26 mouse cellular contexts compared by ENCODE assay signal in the genomic region with DNA sequence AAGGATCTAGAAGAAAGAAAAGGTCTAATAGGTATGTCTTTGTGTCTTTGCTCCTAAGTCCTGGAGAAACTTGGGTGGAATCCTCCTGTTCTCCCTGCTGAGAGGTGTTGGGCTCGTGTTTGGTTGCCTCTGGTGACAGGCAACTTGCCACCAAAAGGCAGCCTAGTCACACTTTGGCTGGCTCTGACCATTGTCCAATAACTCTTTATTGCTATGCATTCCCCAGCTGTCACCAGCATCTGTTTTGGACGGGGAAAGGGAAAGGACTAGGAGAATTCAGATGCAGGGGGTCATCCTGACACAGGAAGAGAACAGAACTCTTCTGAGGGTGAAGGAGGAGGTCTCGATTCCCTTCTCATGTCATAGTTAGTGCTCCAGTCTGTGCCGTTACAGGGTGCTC.
DNase-seq lines count a peak whose midpoint lies in the region; ATAC-seq lines count a peak whose summit lies in the region.
"Had no signal": no experiment of that assay in that cellular context is flagged by ENCODE, and none has a peak within 500 bp of the region (broad histone marks: within the 10 kb centered on the region; RNA-seq: fewer than 3 reads in every experiment).

No protein-coding gene starts in this region.

- H3K27ac ChIP-seq in forebrain, embryonic 11.5 days (ENCODE audit: low read depth, low read length): no peak overlapping the region
- H3K27ac ChIP-seq in forebrain, embryonic 15.5 days (replicated peaks): no peak overlapping the region
- peak overlapping the region; percentile 1; the same call in 1 of the 2 replicates for H3K27ac ChIP-seq in hindbrain, embryonic 10.5 days
- no peak overlapping the region for H3K27ac ChIP-seq in hindbrain, embryonic 13.5 days
- H3K27ac ChIP-seq in midbrain, embryonic 10.5 days (replicated peaks): 0 out of 2 replicates have a peak overlapping the region, but pooled peaks have one; percentile 57
- H3K27ac ChIP-seq in midbrain, embryonic 16.5 days (ENCODE audit: low read length): no peak overlapping the region
- H3K27ac ChIP-seq: layer of hippocampus, adult 2 months; liver, embryonic 14.5 days; midbrain, embryonic 15.5 days had no signal

- DNase-seq in forebrain, embryonic 11.5 days (ENCODE audit: low spot score): peak; percentile 7
- DNase-seq in hindbrain, embryonic 10.5 days (ENCODE audit: low spot score): no peak
- DNase-seq in midbrain, embryonic 10.5 days (ENCODE audit: low spot score): no peak
- DNase-seq in heart, postnatal 4 days: peak; percentile 44
- DNase-seq in adrenal gland, postnatal 14 days: no peak
- DNase-seq: adrenal gland, postnatal 36 days; cerebellum, adult 18-20 months; cerebellum, postnatal 25 days; embryo, embryonic 11 days; kidney, postnatal 14 days; layer of hippocampus, postnatal 36 days; lung, postnatal 14 days; right cerebral cortex, postnatal 25 days; thymus, postnatal 14 days had no signal

- ATAC-seq in forebrain, embryonic 11.5 days (replicated peaks; ENCODE audit: low FRiP score): no peak
- ATAC-seq in forebrain, embryonic 15.5 days (replicated peaks): no peak
- no peak for ATAC-seq in hindbrain, embryonic 13.5 days (ENCODE audit: low FRiP score)
- no peak for ATAC-seq in midbrain, embryonic 16.5 days
- ATAC-seq: activated CD4-positive, CD25-positive, alpha-beta regulatory T cell, adult 4 months; CD4-positive, CD25-positive, alpha-beta regulatory T cell, adult 4 months; intestine, postnatal 0 days; midbrain, embryonic 15.5 days had no signal

- no peak overlapping the region for H3K4me2 ChIP-seq in forebrain, embryonic 11.5 days (ENCODE audit: low read depth, low read length, severe bottlenecking)
- H3K4me2 ChIP-seq in forebrain, embryonic 15.5 days (replicated peaks): no peak overlapping the region
- H3K4me2 ChIP-seq in hindbrain, embryonic 13.5 days: no peak overlapping the region
- H3K4me2 ChIP-seq in midbrain, embryonic 16.5 days (ENCODE audit: low read length): no peak overlapping the region
- H3K4me2 ChIP-seq: heart, embryonic 15.5 days; hindbrain, embryonic 12.5 days; midbrain, embryonic 15.5 days had no signal

- no peaks in the 10 kb centered on the region for H3K9me3 ChIP-seq in forebrain, embryonic 11.5 days (ENCODE audit: control insufficient read depth, low read length)
- no peaks in the 10 kb centered on the region for H3K9me3 ChIP-seq in forebrain, embryonic 15.5 days
- H3K9me3 ChIP-seq in hindbrain, embryonic 10.5 days: no peaks in the 10 kb centered on the region
- no peaks in the 10 kb centered on the region for H3K9me3 ChIP-seq in hindbrain, embryonic 13.5 days
- H3K9me3 ChIP-seq in midbrain, embryonic 10.5 days (replicated peaks): no peaks in the 10 kb centered on the region
- H3K9me3 ChIP-seq in midbrain, embryonic 16.5 days (replicated peaks; ENCODE audit: control insufficient read depth, low read length, poor library complexity, severe bottlenecking): no peaks in the 10 kb centered on the region
- H3K9me3 ChIP-seq: heart, embryonic 15.5 days; hindbrain, embryonic 12.5 days; megakaryocyte, embryonic 14.5 days; midbrain, embryonic 15.5 days had no signal

- H3K27me3 ChIP-seq in forebrain, embryonic 11.5 days (ENCODE audit: control insufficient read depth, insufficient read depth, low read length): no peaks in the 10 kb centered on the region; the same call in 1 of the 2 replicates
- no peaks in the 10 kb centered on the region for H3K27me3 ChIP-seq in forebrain, embryonic 15.5 days
- peaks cover 6% of the 10 kb centered on the region for H3K27me3 ChIP-seq in hindbrain, embryonic 10.5 days (ENCODE audit: insufficient read depth, poor library complexity, severe bottlenecking)
- 0 out of 2 replicates have a peak, but pooled peaks cover 3% of the 10 kb centered on the region for H3K27me3 ChIP-seq in hindbrain, embryonic 13.5 days
- H3K27me3 ChIP-seq in midbrain, embryonic 10.5 days (ENCODE audit: low read depth, poor library complexity, severe bottlenecking): peaks cover under 1% of the 10 kb centered on the region; the same call in 1 of the 2 replicates
- H3K27me3 ChIP-seq in midbrain, embryonic 16.5 days (ENCODE audit: control insufficient read depth, insufficient read depth, low read depth, low read length): no peaks in the 10 kb centered on the region
- H3K27me3 ChIP-seq: heart, embryonic 15.5 days; midbrain, embryonic 15.5 days had no signal

- 81% methylated on average over 4 of the region's 4 CpGs for WGBS in forebrain, embryonic 11.5 days
- 79% methylated on average over 4 of the region's 4 CpGs for WGBS in forebrain, embryonic 15.5 days
- 69% methylated on average over 4 of the region's 4 CpGs for WGBS in hindbrain, embryonic 10.5 days
- 68% methylated on average over 4 of the region's 4 CpGs for WGBS in hindbrain, embryonic 13.5 days
- 82% methylated on average over 4 of the region's 4 CpGs for WGBS in midbrain, embryonic 10.5 days
- 72% methylated on average over 4 of the region's 4 CpGs for WGBS in midbrain, embryonic 16.5 days

- H3K4me3 ChIP-seq in forebrain, embryonic 11.5 days (ENCODE audit: low read depth, low read length): no peak overlapping the region
- no peak overlapping the region for H3K4me3 ChIP-seq in forebrain, embryonic 15.5 days
- no peak overlapping the region for H3K4me3 ChIP-seq in hindbrain, embryonic 10.5 days
- no peak overlapping the region for H3K4me3 ChIP-seq in hindbrain, embryonic 13.5 days
- H3K4me3 ChIP-seq in midbrain, embryonic 10.5 days: no peak overlapping the region
- no peak overlapping the region for H3K4me3 ChIP-seq in midbrain, embryonic 16.5 days (ENCODE audit: low read depth, low read length)
- H3K4me3 ChIP-seq: heart, embryonic 15.5 days; hindbrain, embryonic 12.5 days; layer of hippocampus, adult 2 months; megakaryocyte, embryonic 14.5 days; midbrain, embryonic 15.5 days had no signal

- H3K4me1 ChIP-seq in forebrain, embryonic 11.5 days (replicated peaks; ENCODE audit: control insufficient read depth, insufficient read depth, low read length): peaks cover 13% of the 10 kb centered on the region
- peaks cover 31% of the 10 kb centered on the region for H3K4me1 ChIP-seq in forebrain, embryonic 15.5 days
- peaks cover 63% of the 10 kb centered on the region for H3K4me1 ChIP-seq in hindbrain, embryonic 10.5 days (replicated peaks)
- peaks cover 30% of the 10 kb centered on the region for H3K4me1 ChIP-seq in hindbrain, embryonic 13.5 days (replicated peaks)
- H3K4me1 ChIP-seq in midbrain, embryonic 10.5 days: peaks cover 45% of the 10 kb centered on the region
- peaks cover 13% of the 10 kb centered on the region; the same call in 1 of the 2 replicates for H3K4me1 ChIP-seq in midbrain, embryonic 16.5 days (ENCODE audit: control insufficient read depth, insufficient read depth, low read length)

- no peak overlapping the region for H3K9ac ChIP-seq in forebrain, embryonic 11.5 days (ENCODE audit: low read length)
- H3K9ac ChIP-seq in forebrain, embryonic 15.5 days (replicated peaks): no peak overlapping the region
- H3K9ac ChIP-seq in hindbrain, embryonic 13.5 days: no peak overlapping the region
- no peak overlapping the region for H3K9ac ChIP-seq in midbrain, embryonic 16.5 days (ENCODE audit: low read depth, low read length)
- H3K9ac ChIP-seq: heart, embryonic 15.5 days; hindbrain, embryonic 12.5 days; liver, embryonic 14.5 days; midbrain, embryonic 15.5 days had no signal

- no peaks in the 10 kb centered on the region for H3K36me3 ChIP-seq in forebrain, embryonic 11.5 days (ENCODE audit: control insufficient read depth, insufficient read depth, low read length)
- H3K36me3 ChIP-seq in forebrain, embryonic 15.5 days: no peaks in the 10 kb centered on the region
- H3K36me3 ChIP-seq in hindbrain, embryonic 10.5 days: no peaks in the 10 kb centered on the region
- H3K36me3 ChIP-seq in hindbrain, embryonic 13.5 days: no peaks in the 10 kb centered on the region
- H3K36me3 ChIP-seq in midbrain, embryonic 10.5 days: no peaks in the 10 kb centered on the region
- no peaks in the 10 kb centered on the region for H3K36me3 ChIP-seq in midbrain, embryonic 16.5 days (ENCODE audit: control insufficient read depth, insufficient read depth, low read length)
- H3K36me3 ChIP-seq: heart, embryonic 15.5 days; hindbrain, embryonic 12.5 days; midbrain, embryonic 15.5 days had no signal

Comparison
In these comparisons a context has a peak if more than half of its experiments do, and no peak if none do; other contexts are left out.
1. H3K27ac ChIP-seq: peak in hindbrain, embryonic 10.5 days (single experiment) and midbrain, embryonic 10.5 days (single experiment); none in forebrain, embryonic 11.5 days (single experiment), forebrain, embryonic 15.5 days (single experiment), hindbrain, embryonic 13.5 days (single experiment) and midbrain, embryonic 16.5 days (single experiment).
2. DNase-seq: peak in forebrain, embryonic 11.5 days (single experiment) and heart, postnatal 4 days (single experiment); none in hindbrain, embryonic 10.5 days (single experiment), midbrain, embryonic 10.5 days (single experiment) and adrenal gland, postnatal 14 days (single experiment).